Mouse (Mus musculus) thymus, postnatal 0 days (tissue): ENCODE results near the gene Hoxa9. TPM values are rescaled to one million over a fixed set of nuclear protein-coding genes. Genes with fewer than 3 reads are reported as not detected.

Experiments used
- DNase-seq: peaks from one replicate; pipeline ENCODE4 v3.0.0-alpha.2; 2015; ENCODE audit warnings: low spot score
- polyA plus RNA-seq: library from polyadenylated mRNA; unstranded; fragments of >200 nt; fragmentation: Nextera tagmentation; extraction: Ambion mirVana; gene quantifications from 2 replicates; pipeline ENCODE4 v1.2.1, GENCODE M21; 2015

The Hoxa9 gene
- polyA plus RNA-seq, 1 experiment from 2014 or later = 0.81 TPM

GRCm38 (mm10) chr6:52205221-52205620 lies 25.7 kb downstream of the Hoxa9 start:
- DNase-seq = no peak

- DNase-seq = no peak
These were observed 26.7 kb downstream of the Hoxa9 start, which contains the start of gene Hoxa5 for GRCm38 (mm10) chr6:52204050-52204752. Gene Hoxa5 (minus strand): TSS chr6:52204587.

- no peak for DNase-seq
These were observed 27.4 kb downstream of the Hoxa9 start for GRCm38 (mm10) chr6:52203371-52204049.

GRCm38 (mm10) chr6:52203121-52203370 lies 27.8 kb downstream of the Hoxa9 start:
- no peak for DNase-seq

DNA sequence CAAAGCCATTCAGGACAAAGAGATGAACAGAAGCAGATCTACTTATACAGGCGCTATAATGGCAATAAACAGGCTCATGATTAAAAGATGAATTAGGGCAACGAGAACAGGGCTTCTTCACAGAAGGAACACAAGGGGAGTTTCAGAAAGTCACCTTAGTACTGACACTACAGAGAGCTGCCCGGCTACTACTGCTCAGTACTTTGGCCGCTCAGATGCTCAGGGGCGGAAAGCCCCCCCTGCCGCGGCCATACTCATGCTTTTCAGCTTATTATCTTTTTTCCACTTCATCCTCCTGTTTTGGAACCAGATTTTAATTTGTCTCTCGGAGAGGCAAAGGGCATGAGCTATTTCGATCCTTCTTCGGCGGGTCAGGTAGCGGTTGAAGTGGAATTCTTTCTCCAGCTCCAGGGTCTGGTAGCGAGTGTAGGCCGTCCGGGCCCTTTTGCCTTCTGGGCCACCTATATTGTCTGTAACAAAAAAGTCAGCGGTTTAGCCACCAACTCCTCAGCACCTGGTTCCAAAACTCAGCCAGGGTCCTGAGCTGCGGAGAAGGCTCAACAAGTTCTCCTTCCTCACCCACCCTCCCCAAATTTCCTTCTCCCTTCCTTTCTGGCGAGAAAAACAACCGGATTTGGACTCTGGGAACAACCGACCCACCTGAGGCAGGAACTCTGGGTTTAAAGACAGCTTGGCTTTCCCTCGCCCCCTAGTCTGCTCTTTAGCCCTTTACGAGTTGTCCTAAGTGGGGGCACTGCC lies 28.3 kb downstream of the Hoxa9 start:
- DNase-seq = no peak

DNA sequence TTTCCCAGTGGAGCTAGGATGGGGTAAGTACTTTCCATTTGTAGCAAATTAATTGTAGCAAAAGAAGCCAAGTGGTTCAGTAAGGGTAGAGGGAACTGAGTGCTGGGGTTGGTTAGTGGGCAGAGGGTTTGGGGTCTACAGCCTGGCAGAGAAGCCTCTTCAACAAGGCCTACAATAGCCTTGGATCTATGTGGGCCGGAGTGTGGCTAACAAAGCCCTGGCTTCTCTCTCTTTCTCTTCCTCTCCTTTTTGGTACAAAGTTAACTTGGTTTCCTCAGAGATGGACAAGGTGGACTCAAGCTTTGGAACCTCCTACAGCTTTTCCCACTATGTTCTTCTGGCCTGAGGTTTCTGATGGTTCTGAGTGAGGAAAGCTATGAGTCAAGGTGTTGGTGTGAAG lies 29.6 kb downstream of the Hoxa9 start:
- DNase-seq = no peak

- DNase-seq = no peak
These were observed 30.1 kb downstream of the Hoxa9 start for GRCm38 (mm10) chr6:52200751-52201250.

DNA sequence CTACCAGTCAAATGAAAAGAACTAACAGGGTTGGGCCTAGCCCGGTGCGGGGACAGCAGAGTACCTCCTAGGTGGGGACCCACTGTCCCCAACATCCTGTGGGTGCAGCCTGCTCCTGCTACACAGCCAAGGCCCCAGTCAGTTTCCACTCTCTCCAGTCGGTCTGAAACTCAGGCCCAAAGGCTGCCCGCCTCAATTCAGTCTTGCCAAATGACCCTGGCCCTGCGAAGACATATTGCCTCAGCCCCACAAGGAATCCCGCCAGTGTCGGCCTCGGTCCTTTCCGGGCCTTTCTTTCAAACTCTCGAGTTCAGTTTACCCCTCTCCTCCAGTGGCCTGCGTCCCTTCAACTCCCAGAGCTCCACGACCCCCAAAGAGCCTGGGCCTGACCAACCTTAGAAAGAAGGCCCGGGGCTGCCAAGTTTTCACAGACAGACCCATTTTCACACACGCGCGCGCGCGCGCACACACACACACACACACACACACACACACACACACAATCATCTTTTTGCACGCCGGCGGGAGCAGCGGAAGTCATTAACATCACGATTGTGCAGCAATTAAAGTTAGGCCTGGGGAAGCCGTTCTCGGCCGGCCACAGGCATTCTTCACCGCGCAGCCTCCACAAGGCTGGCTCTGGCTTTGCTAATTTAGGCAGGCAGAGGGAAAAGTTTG lies 30.7 kb downstream of the Hoxa9 start:
- no peak for DNase-seq

- DNase-seq = no peak
These were observed 33.6 kb downstream of the Hoxa9 start for GRCm38 (mm10) chr6:52197271-52197670.

- no peak for DNase-seq
These were observed 34.1 kb downstream of the Hoxa9 start for GRCm38 (mm10) chr6:52196811-52197210.

- DNase-seq = no peak
These were observed 36.2 kb downstream of the Hoxa9 start for GRCm38 (mm10) chr6:52194690-52195089.

GRCm38 (mm10) chr6:52191860-52192550 lies 38.9 kb downstream of the Hoxa9 start:
- peak; percentile 75 for DNase-seq

DNA sequence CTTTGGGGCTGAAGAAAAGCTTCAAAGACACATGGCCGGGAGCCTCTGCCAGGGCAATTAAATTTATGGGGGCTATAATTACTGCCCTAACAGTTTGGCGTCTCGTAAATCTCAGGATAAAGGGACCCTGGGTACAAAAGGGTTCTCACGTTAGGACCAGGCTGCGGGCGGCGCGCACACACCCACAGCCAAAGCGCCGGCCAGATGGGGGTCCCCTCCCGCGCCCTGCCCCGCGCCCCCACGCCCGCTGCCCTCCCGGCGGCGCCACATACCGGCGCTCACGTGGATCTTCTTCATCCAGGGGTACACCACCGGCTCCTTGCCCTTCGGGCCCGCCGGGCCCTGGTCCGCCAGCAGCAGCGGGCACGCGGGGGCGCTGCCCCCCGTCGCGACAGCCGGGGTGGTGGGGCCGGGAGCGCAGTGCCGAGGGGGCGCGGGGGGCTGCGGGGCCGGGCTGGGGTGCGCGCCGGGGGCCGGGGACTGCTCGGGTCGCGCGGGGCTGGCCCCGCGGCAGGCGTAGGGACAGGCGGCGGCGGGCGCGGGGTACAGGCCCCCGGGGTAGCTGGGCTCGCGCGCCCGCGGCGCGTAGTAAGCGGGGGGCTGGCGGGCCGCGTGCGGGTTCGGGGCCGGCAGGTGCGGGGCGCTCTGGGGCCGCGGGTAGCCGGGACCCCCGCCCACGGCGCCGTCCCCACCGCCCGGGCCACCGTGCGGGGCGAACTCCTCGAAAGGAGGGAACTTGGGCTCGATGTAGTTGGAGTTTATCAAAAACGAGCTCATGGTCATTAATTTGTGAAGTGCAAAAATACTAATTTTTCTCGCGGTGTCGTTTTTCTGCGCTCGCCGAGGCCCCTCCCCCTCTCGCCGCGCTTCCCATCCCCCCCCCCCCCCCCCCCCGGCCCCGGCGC lies 39.7 kb downstream of the Hoxa9 start, which contains the start of gene Hoxa4:
Hoxa4 (minus strand) TSS at position 848 of the 905 bp plus-strand sequence.
- no peak for DNase-seq

GRCm38 (mm10) chr6:52190410-52190809 lies 40.5 kb downstream of the Hoxa9 start:
- no peak for DNase-seq

GRCm38 (mm10) chr6:52189909-52190308 lies 41.0 kb downstream of the Hoxa9 start:
- no peak for DNase-seq

GRCm38 (mm10) chr6:52189172-52189591 lies 41.7 kb downstream of the Hoxa9 start:
- no peak for DNase-seq

DNA sequence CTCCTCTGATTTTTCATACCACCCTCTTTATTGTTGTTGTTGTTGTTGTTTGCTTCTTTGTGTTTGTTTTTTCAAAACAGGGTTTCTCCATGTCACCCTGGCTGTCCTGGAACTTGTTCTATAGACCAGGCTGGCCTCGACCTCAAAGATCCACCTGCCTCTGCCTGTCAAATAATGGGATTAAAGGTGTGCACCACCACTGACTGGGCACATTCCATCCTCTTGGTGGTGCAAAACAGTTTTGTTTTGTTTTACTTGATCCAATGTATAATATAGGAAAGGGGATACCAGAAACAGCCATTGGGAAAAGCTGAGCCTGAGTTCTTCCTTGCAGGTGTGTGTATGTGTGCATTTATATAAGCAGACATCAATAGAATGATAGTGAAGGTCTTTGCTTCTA lies 44.4 kb downstream of the Hoxa9 start:
- DNase-seq = no peak

- DNase-seq = no peak
These were observed 45.1 kb downstream of the Hoxa9 start for GRCm38 (mm10) chr6:52185834-52186233.

DNA sequence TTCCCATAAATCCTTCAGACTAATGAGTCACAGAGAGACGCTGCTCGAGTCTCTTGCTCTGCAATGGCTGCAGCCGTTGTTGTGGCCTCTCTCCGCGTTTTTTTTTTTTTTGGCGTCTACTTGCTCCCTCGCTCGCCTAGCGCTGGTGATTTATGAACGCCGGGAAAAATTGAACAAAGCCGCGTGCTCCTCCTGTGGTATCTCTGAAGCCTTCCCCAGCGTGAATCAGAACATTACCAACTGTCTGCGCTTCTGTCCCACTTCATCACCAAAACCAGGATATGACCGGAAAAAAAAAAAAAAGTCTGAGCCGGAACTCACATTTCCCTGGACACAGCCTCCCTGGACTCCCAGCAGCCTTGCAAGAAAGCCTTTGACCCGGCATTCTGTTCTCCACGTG lies 45.7 kb downstream of the Hoxa9 start:
- no peak for DNase-seq

DNA sequence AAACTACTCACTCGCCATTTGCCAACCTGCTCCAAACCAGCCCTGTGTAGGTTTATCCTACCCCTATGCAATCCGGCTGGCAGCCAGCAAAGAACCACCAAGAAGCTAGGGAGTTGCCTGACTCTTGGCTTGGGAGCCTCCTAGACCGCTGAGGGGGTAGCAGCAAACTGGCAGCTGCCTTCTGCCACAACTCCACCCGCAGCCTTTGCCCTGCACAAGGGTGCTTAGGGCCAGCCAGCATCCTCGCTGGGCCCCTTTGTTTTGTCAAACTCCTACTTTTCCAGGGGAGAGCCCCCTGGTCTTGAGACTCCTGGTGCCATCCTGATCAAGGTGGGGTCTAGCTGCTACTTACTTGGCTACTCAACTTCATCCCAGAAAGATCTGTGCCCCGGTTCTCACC lies 46.2 kb downstream of the Hoxa9 start:
- DNase-seq = no peak
